Mouse (Mus musculus): ENCODE measurements at regions not wholly inside any gene's neighbourhood (a gene's known extent, or its start where the extent isn't known, plus 50 kb on each side); places are given as distances from the start of the nearest gene placed in this dataset.

DNA sequence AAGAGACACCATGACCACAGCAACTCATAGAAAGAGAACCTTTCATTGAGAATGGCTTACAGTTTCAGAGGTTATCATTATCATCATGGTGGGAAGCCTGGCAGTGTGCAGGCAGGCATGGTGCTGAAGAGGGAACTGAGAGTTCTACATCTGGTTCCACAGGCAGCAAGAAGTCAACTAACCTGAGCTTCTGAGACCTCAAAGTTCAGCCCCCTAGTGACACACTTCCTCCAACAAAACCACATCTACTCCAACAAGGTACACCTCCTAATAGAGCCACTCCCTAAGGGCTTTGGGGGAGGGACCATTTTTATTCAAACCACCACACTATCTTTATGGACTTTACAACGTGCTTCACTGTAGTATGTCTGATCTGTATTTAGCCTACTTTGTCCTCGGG, 67.8 kb upstream of the Thy1 start:
- TF ChIP-seq CTCF (IDR thresholded peaks at IDR 0.05; ENCODE audit: low read depth) (no peak), EP300 (IDR thresholded peaks at IDR 0.05; ENCODE audit: low read depth) (no peak)
